Mouse (Mus musculus) olfactory bulb, adult 2 months (tissue): Measurements from ENCODE around the gene Ccdc141. TPM values are rescaled to one million over a fixed set of nuclear protein-coding genes. Genes with fewer than 3 reads are reported as not detected.
"Not testable (repeated sequence)": the region's sequence is repeated elsewhere in the genome, so short reads cannot be mapped to it uniquely, and the experiment has no call there.

Experiments used
- H3K27ac ChIP-seq: fragments of 200-500 bp; 2 replicates; pipeline ENCODE4 v1.5.1; 2012; ENCODE audit warnings: low read depth, low read length; ENCODE audit not compliant: insufficient read depth
- H3K4me1 ChIP-seq: fragments of 200-500 bp; 2 replicates; pipeline ENCODE4 v1.6.1; 2012; ENCODE audit warnings: low read length; ENCODE audit not compliant: control insufficient read depth, insufficient read depth
- H3K4me3 ChIP-seq: fragments of 200-500 bp; 2 replicates; pipeline ENCODE4 v1.5.1; 2012; ENCODE audit warnings: mild to moderate bottlenecking, low read depth, low read length, moderate library complexity; ENCODE audit not compliant: insufficient read depth
- CTCF ChIP-seq: fragments of 200-500 bp; IDR thresholded peaks from 2 replicates; pipeline ENCODE4 v1.5.1; 2012; ENCODE audit warnings: low read depth, mild to moderate bottlenecking, low read length, moderate library complexity; ENCODE audit not compliant: insufficient read depth
- POLR2A ChIP-seq: fragments of 200-500 bp; IDR thresholded peaks from 2 replicates; pipeline ENCODE4 v1.6.1; 2012; ENCODE audit warnings: mild to moderate bottlenecking, low read depth, low read length, moderate library complexity; ENCODE audit not compliant: insufficient read depth
- WGBS: fragments of 180-500 bp; shearing (Covaris S2); methylation state at CpG from one replicate; pipeline ENCODE4 v1.1.7; 2018; 5-methylcytosine and 5-hydroxymethylcytosine counted together
- polyA plus RNA-seq: library from polyadenylated mRNA; stranded (reverse); fragments of >200 nt; gene quantifications from 2 replicates; pipeline ENCODE4 v1.2.4, GENCODE M21; 2012; ENCODE audit warnings: low replicate concordance; ENCODE audit not compliant: missing spikeins, insufficient read depth, insufficient read length

Ccdc141 gene
- polyA plus RNA-seq, 1 experiment, result not detected

DNA sequence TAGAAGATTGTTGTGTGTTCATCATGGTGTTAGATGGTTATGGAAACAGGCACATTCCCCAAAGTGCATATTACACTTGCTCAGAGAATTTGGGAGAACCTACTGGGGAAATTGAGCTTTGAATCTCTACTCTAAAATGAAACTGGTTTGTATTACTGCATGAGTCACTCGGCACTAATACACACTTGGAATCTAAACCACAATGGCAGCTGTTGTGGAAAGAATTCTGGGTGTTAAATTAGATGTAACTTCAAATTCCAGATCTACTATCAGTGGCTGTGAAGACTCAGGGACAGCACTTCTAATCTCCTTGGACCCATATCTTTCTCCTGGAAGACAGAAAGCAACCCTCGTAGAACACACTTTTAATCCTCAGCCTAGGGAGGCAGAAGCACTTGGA lies 149.8 kb downstream of the Ccdc141 start:
- Histone ChIP-seq H3K4me1 (no peaks in the 10 kb centered on the region), H3K27ac (no peak overlapping the region), H3K4me3 (no peak overlapping the region)
- no peak for TF ChIP-seq POLR2A
- TF ChIP-seq CTCF, result no peak
- WGBS, result 75% methylated on average over 2 of the region's 2 CpGs

DNA sequence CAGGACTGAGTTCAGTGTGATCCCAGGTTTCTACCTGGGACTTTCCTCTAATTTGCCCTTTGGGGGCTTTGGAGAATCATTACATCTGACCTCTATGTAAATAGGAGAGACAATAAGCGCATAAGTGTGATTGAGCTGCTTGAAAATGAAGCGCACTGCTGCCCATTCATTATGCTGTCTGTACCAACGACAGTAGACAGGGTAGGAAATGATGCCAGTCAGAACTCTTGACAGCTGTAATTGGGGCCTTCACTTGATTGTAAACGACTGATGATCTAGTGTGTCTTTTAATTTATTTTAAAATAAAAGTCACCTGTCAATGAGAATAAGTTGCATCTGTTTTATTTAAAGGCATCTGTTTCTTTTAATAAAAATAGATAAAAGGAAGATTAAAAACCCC lies 152.7 kb downstream of the Ccdc141 start:
- WGBS, result 59% methylated on average over 4 of the region's 4 CpGs

DNA sequence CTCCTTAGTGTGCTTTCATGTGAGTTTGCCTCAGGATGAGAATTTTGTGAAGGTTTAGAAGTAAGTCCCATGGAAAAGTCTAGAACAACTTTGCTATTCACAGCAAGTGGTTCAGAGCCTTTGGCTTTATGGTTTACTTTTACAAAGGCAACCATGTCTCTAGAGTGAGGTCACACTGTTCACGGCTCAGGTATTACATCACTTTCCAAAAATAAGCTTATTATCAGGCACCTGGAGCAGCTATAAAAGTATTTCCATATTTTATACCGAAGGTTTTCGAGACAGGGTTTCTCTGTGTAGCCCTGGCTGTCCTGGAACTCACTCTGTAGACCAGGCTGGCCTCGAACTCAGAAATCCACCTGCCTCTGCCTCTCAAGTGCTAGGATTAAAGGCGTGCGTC lies 157.0 kb downstream of the Ccdc141 start:
- not testable (repeated sequence) for H3K4me3 ChIP-seq, H3K4me1 ChIP-seq, H3K27ac ChIP-seq
- WGBS, result 92% methylated on average over 6 of the region's 6 CpGs

More for the DNA sequence above, 152.7 kb downstream of the Ccdc141 start:
- TF ChIP-seq POLR2A (no peak), CTCF (no peak)
- no peaks in the 10 kb centered on the region for H3K4me1 ChIP-seq
- no peak overlapping the region for H3K27ac ChIP-seq
- H3K4me3 ChIP-seq, result no peak overlapping the region

DNA sequence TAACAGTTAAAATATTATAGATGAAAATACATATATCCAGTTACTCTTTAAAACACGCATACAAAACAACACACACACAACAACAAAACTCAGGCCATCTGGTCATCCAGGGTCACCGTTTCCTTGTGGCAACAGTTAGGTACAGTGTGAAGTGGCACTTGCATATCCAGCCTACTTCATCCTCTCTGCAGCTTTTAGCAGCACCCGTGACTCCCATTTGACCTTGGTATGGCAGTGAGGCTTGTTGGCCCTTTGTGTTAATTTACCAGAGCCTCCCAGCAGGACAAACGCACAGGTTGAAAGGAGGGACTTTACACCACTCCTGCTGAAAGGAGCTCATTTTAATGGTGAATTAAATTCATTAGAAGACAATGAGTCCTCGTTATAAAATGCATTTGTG lies 158.5 kb downstream of the Ccdc141 start:
- no peaks in the 10 kb centered on the region for H3K4me1 ChIP-seq
- H3K4me3 ChIP-seq, result no peak overlapping the region
- TF ChIP-seq CTCF (no peak), POLR2A (no peak)
- no peak overlapping the region for H3K27ac ChIP-seq
- 69% methylated on average over 5 of the region's 5 CpGs for WGBS

DNA sequence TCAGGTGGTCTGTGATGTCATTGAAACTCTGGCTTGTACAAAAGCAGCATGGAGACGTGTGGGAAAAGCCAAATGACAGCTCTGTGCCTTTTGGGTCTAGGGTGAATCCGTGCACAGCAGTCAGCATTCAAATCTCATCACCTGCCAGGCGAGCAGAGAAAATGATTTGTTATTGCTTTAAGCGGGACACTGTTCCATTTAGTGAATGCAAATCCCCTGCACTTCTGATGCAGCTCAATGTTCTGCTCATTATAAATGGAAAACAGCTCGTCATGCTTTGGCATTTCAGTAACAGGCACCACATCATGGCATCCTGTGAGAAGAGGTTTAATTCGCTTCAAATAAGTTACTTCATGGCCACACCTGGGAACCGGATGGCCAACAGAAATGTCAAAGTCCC lies 163.4 kb downstream of the Ccdc141 start:
- Histone ChIP-seq H3K27ac (no peak overlapping the region), H3K4me1 (no peaks in the 10 kb centered on the region), H3K4me3 (no peak overlapping the region)
- 81% methylated on average over 7 of the region's 7 CpGs for WGBS
- TF ChIP-seq CTCF (no peak), POLR2A (no peak)

DNA sequence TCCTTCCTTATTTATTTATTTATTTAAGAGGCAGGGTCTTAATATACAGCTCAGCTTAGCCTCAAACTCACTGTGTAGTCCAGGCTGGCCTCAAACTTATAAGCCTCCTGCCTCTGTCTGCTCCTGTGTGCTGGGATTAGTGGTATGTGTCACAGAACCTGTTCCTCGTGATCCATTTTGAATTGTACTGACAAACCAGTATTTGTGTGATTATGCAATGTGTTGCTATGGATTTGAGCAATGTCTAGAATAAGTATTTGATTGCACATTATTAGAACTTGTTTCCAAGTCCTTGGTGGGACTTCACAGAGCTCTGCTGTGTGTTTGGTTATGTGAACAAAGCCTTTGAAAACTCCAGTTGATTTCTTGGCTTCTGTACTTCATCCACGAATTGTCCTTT lies 167.3 kb downstream of the Ccdc141 start:
- Histone ChIP-seq H3K27ac (no peak overlapping the region), H3K4me1 (no peaks in the 10 kb centered on the region), H3K4me3 (no peak overlapping the region)
- TF ChIP-seq POLR2A (no peak), CTCF (no peak)
- 43% methylated on average over 2 of the region's 2 CpGs for WGBS

DNA sequence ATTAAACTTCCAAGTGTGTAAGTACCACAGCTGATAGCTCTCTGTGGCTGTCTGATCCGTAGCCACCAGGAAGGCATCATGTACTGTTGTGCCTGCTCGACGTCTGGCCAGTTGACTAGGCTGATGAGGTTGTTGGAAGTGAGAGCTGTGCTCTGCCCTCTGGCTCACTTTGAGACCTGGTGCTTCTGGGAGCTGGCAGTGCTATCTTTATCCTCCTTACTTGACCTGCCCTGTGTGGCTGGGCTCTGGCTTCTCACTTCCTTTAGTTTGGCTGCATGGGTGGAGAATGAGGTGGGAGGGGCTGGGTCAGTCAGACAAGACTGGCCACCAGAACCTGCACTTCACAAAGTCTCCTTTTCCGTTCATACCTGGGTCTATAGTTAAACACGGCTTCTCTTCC lies 172.1 kb downstream of the Ccdc141 start:
- no peak overlapping the region for H3K4me3 ChIP-seq
- 74% methylated on average over 5 of the region's 5 CpGs for WGBS
- no peak overlapping the region for H3K27ac ChIP-seq
- no peak for TF ChIP-seq POLR2A
- no peak for TF ChIP-seq CTCF
- H3K4me1 ChIP-seq, result no peaks in the 10 kb centered on the region

DNA sequence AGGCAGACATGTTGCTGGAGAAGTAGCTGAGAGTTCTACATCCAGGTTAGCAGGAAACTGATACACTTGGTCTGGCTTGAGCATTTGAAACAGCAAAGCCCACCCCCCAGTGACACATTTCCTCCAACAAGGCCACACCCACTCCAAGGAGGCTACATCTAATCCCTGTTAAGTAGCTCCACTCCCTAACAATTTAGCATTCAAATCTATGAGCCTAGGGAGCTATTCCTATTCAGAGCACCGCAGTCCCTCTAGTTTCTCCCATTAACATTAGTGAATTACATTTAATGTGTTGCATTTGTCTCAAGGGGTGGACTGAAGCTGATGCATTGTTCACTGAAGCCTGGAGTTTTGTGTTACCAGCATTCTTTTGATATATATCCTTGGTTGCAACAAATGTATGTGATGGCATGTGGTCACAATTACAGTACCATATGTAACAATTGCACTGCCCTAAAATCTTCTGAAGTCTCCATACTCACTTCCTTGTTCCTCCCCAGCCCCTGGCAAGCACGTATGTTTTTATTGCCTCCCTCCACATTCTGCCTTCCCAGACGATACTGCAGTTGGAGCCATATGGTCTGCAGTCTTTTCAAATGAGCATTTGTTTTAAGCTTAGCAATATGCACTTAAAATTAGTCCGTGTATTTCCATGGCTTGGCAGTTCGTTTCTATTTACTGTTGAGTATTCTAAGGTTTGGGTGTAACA lies 177.8 kb downstream of the Ccdc141 start:
- no peak overlapping the region for H3K4me3 ChIP-seq
- WGBS, result 75% methylated on average over 5 of the region's 5 CpGs
- H3K27ac ChIP-seq, result no peak overlapping the region
- no peaks in the 10 kb centered on the region for H3K4me1 ChIP-seq
- no peak for TF ChIP-seq POLR2A
- no peak for TF ChIP-seq CTCF

DNA sequence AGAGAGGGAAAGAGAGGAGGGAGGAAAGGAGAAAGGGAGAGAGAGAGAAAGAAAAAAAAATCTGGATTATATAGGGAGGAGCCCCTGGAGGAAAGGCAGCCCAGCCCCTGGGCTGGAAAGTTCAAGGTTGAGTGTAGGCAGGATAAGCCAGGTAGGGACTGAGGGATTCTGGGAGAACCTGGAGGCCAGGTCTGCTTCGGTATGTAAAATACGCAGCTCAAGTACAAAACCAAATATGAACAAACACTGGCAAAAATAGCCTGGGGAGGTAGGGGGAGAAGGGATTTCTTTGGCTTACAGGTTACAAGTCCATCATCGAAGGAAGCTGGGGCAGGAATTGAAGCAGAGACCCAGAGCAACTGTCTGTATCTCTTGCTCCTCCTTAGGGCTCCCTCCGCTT lies 183.1 kb downstream of the Ccdc141 start:
- WGBS, result 95% methylated on average over 4 of the region's 4 CpGs
- H3K27ac ChIP-seq, result no peak overlapping the region

DNA sequence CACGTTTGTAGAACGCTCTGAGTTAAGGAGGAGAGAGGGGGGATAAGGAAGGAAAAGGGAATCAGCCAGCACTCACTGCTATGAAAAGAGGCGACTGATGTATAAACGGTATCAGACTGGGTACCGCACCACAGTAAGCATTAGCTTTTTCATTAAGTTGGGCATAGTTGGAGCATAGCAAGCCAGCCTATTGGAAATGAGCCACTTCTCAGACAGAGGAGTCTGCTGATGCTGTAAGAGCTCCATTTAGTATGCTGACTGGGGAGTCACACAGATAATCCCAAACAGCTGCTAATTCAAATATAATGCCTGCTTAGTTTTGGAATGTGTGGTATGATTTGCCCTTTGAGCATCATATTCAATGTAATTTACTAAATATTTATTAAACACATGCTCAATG lies 186.1 kb downstream of the Ccdc141 start:
- TF ChIP-seq POLR2A (no peak), CTCF (no peak)
- no peak overlapping the region for H3K27ac ChIP-seq
- H3K4me3 ChIP-seq, result no peak overlapping the region
- H3K4me1 ChIP-seq, result no peaks in the 10 kb centered on the region
- 65% methylated on average over 5 of the region's 5 CpGs for WGBS

More for the DNA sequence above, 183.1 kb downstream of the Ccdc141 start:
- H3K4me1 ChIP-seq, result no peaks in the 10 kb centered on the region
- H3K4me3 ChIP-seq, result no peak overlapping the region
- TF ChIP-seq POLR2A, result no peak
- TF ChIP-seq CTCF, result no peak
